Mouse (Mus musculus) monocyte, adult 5-6 weeks (primary cell): Measurements from ENCODE around the gene Mplkip. TPM values are rescaled to one million over a fixed set of nuclear protein-coding genes. Genes with fewer than 3 reads are reported as not detected.

Experiments used
- ATAC-seq: fragments of 153-309, 156-312 bp; replicated peaks from 2 replicates; pipeline ENCODE4 v1.8.0; 2017; ENCODE audit warnings: mild to moderate bottlenecking; ENCODE audit not compliant: low TSS enrichment, insufficient number of reproducible peaks, severe bottlenecking, poor library complexity, low FRiP score
- total RNA-seq: library from RNA; stranded (forward); fragments of 200-1000, 200-491, 200-594 nt; gene quantifications from 3 replicates; pipeline ENCODE4 v1.2.3, GENCODE M21; 2017

The Mplkip gene
- total RNA-seq: 13.9 to 49.2 TPM (median 36.4 TPM) in 3 replicates

DNA sequence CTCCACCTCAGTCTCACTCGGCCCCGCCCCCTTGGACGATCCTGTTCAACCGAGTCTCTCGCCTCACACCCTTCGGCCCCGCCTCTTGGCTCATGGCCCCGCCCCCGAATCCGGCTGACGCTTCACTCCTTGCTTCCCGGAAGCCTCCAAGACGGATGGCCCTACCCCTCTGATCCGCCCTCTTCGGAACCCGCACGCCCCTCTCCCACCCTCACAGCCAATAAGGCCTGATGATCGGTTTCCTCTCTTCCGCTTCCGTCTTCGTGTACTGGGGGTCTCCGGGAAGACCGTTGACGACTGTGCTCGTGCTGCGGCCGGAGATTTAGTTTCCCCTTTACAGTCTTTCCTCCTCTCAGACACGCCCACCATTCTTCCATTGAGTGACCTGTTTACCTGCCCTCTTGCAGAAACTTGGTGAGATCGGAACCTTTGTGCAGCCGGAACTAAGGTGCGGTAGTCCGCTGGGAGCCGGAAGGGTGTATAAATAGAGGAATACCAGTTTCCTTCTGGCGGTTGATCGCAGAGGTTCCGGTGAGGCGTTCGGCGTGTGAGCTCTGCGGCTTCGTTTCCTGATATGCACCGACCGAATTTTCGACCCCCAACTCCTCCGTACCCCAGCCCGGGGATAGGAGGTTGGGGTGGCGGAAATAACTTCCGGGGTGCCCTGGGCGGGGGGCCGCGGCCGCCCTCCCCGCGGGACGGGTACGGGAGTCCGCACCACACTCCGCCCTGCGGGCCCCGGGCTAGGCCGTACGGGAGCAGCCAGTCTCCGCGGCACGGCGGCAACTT, at the start of gene Mplkip, which contains the start of gene Sugct:
TSS of gene Mplkip (plus strand) at position 282 of the 789 bp plus-strand sequence.
TSS of gene Sugct (minus strand) at position 643 of the 789 bp plus-strand sequence.
- peak; percentile 97 for ATAC-seq

DNA sequence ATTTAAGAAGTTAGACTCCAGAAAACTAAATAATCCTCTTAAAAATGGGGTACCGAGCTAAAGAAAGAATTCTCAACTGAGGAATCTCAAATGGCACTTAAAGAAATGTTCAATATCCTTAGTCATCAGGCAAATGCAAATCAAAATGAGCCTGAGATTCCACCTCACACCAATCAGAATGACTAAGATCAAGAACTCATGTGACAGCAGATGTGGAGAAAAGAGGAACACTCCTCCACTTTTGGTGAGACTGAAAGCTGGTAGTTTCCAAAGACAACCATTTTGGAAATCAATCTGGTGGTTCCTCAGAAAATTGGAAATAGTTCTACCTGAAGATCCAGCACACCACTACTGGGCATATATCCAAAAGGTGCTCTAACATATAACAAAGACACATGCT, 27.6 kb upstream of the Mplkip start:
- no peak for ATAC-seq

DNA sequence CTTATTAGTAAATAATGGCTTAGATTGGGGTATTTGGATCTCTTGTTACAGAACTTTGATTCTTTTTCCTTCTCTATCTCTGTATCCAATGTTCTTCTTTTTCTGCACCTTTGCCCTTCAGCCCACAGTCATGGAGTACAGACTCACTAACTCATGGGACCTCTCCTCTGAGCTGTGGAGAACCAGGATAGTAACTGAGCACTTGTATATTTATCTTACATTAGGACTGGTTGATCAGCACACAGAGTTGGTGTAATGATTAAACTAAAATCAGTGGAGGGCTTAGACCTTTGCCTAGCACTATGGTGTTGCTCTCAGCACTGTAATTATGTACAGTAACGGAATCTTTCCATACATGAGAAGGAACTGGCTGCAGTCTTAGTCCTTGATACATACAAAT, 23.9 kb upstream of the Mplkip start:
- no peak for ATAC-seq

DNA sequence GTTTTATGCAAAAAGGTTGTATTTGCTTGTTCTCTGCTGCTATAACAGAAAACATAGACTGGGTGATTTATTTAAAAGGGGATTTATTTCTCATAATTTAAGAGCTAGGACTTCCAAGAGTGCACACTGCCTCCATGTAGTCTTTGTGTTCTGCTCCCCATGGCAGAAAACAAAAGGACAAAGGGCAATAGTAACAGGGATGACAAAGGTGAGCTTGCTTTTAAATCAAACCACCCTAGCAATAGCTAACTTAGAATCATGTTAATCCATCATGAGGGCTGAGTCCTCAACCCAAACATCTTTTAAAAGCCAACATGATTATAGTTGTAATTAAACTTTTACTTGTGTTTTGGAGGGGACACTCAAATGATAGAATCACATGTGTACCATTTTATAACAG, 5.5 kb upstream of the Mplkip start:
- no peak for ATAC-seq

DNA sequence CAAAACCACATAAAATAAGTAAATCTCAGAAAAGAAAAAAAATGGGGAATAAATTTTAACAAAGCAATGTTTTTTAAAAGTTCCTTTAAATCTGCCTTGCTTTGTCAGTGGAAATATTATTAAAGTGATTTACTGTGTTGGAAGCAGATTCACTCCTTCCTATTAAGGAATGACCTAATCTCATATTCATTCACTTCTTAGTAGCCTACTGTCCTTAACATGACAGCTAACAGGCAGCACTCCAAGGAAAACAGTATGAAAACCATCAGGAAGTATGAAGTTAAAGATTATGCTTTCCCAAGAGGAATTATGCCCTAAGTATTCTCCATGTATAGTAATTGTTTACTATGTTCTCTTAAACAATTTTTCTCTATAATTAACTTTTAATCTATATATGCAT, 4.3 kb upstream of the Mplkip start:
- ATAC-seq: no peak

DNA sequence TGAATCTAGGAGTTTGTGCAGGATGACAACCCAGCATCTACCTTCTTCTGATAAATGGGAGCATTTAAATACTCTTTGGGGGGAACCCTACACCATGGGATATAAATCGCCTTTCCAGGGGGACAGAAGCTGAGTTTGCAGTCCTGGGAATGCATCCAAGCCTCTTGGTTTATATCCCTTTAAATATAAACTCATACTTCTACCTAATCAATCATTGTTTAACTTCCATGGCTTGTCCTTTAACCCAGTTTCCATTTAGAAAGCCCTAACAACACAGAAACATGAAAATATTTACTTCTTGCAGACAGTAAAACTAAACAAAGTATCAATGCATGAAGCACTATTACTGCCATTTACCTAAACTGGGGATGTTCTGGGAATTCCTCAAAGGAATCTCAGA, 3.6 kb upstream of the Mplkip start:
- no peak for ATAC-seq

DNA sequence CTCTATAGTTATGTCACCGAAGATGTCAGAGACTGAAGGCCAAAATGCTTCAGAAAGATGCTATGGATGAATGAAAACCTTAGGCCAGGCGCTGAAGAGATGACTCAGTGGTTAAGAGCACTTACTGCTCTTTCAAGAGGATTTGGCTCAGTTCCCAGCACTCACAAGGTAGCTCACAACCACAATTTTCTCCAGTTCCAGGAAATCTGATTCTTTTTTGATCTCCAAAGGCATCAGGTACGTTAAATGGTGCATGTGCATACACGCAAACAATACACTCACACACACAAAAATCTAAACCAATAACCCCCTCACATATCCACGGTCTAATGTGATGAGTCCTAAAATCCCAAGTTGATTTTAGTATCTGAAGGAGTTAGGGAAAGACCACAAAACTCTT, 1.2 kb upstream of the Mplkip start:
- ATAC-seq: no peak

DNA sequence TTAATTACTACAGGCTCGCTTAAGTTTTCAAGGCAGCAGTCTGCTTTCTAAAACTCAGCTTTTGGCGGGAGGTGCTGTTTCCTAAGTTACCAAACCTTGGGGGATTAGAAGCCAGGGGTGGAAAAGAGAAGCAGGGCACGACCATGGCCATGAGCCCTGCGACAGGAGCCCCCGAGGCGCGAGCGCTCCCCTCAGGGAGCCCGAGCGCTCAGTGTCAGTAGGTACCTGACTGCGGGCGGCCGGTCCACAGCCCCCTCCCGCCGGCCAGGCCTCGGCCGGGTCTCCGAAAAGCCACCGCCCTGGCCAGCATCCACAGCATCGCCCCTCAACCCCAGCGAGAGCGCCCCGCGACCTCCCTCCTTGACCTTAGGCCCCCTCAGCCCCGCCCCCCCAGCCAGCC, 578 bp upstream of the Mplkip start:
- 0 out of 2 replicates have a peak, but pooled peaks have one; percentile 2 for ATAC-seq

DNA sequence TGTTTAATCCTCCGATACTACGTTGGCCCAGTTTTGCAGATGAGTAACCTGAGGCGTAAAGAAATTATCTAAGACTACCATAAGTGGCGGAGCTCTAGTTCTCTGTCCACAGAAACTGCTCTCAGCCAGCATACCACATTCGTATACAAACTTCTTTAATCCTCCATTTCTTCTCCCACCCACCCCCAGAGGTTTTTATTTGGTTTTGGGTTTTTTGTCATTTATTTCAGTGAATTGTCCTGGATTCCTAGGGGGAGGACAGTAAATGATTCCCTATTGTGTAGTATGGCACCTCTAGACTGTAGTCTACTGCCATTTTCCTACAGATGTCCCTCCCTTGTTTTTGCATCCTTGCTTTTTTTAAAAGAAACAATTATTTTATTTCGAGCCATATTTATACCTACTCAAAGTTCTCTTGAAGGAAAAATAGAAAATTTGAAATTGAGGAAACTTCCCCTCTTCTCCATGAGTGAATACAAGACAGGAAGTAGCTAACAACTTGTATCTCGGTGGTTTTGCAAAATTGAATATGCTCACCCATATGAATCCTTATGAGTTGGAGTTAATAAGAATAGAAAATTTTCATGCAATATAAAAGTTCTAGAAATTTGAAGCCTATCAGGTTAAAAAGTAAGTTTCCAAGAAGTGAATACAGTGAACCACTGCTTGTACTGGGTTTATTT, 1.0 kb downstream of the Mplkip start:
- ATAC-seq: no peak

DNA sequence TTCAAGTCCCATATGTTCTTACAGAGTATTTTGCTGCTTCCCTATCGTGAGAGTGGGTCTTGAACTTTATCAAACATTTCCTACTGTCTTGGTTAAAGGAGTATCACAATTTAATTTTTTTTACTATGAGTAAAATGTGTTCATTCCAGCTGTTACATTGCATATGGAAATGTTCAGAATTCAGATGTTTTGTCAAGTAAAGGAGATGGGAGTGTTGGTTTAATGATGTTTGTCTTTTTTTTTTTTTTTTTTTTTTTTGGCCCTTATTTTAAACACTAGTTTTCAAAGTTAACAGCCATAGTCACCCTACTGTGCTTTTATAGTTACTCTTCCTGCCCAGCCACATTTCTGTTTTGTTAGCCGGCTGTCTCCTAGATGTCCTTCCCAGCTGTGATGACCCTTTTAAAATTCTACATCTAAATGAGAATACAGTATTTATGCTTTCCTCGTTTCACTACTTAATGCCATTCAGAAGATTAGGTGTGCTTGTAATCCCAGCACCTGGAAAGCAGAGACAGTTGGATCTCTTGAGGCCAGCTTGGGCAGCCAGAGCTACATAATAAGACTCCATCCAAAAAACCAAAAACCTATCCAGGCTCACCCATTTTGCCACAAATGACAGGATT, 5.2 kb downstream of the Mplkip start:
- ATAC-seq: no peak

DNA sequence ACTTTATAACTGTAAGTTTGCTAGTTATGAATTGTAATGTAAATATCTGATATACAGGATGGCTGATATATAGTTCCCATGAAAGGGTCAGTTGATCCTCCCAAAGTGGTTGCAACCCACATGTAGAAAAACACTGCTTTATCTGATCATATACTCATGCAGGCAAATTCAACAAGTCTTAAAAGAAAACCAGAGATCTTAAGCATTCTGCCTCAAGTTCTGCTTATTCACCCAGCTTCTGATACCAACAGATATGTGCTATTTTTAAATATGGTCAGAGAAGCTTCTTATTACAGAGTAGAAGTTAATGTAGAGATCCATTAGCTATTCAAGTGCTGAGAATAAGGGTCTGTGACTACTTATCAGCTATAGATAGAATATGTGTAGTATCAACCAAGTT, 6.3 kb downstream of the Mplkip start:
- no peak for ATAC-seq

DNA sequence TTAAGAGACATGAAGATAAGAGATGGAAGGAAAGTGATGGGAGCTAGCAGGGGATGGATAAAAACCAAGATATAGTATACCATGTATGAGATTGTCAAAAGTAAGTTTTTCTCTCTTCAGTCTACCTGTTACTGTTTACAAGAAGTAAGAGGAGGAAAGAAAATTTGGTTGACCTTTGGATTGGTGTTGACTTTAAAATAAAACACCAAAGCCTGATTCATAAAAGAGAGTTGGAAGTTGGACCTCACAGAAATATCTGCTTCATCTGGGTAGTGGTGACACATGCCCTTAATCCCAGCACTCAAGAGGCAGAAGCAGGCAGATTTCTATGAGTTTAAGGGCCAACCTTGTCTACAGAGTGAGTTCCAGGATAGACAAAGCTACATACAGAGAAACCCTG, 7.3 kb downstream of the Mplkip start:
- no peak for ATAC-seq

DNA sequence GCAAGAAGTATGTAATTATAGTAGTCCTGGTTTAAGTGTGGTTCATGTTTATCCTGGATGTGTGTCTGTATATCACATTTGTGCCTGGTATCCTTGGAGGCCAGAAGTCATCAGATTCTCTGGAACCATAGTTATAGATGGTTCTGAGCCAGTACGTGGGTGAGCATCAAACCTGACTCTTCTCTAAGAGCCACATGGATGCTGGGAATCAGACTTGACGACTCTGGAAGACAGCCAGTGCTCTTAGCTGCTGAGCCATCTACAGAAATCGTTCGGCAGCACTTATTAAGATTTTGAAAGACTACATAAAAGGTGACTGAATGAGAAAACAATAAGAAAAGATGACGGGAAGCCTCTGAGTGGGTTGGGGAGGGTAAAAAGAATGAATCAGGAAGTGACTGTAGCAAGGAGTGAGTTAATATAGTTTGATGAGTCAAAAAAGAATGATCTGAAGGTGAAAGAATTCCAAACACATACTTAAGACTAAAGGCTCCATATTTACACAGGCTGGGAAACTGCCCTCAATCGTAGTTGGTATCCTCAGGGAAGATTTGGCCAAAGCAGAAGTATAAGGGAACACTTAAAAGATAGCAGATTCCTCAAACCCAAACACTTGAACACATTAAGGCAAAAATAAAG, 10.3 kb downstream of the Mplkip start:
- no peak for ATAC-seq

DNA sequence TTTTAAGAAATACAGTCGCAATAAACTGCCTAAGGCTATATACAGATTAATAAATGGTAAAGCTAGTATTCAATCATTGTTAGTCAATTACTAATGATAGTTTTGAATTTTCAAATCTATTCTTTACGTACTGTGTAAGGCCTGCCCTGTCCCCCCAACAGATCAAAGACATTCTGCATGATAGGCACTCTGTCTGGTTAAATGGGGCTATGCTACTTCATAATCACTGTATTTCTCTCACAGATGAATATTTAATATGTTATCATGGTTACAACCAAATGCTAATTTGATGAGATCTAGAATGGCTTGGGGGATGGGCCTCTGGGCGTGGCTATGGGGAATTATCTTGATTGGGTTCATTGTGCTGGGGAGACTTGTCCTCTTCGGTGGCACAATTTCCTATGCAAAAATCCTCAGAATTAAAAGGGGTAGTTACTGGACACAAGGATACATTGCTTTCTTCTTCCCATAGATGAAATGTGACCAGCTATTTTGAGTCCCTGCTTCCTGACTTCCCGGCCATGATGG, 13.9 kb downstream of the Mplkip start:
- no peak for ATAC-seq

DNA sequence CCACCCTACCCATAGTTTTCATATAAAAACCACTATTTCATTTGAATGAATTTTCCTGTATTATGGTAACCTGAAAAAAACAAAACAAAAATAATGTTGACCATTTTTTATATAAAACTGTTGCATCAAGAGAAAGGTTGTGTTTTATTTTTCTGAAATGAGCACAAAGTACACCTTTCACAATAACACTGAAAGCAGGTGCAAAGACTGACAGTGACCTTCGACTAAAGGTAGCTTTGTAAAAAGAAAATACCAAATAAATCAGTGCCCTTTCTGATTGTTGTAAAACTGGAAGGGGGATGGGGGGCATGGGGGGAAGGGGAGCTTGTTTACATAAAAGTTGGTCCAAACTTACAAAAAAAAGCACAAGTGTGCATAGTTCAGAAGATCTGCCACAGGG, 22.4 kb downstream of the Mplkip start:
- ATAC-seq: no peak

DNA sequence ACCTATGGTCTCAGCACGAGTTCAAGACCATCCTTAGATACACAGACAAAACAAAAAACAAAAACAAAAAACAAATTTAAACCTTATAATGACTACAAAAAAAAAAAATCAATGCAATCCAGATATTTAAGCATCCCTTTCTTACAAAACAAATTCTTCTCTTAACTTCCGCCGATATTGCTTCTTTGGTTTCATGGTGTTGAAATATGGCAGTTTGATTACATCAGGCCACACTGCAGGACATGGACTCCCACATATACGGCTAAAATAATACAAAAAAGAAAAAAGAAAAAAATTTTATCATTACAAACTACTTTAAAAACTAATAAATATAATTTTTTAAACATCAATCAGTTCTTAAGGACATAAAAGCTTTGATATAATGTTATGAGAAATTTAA, 32.9 kb downstream of the Mplkip start:
- no peak for ATAC-seq

DNA sequence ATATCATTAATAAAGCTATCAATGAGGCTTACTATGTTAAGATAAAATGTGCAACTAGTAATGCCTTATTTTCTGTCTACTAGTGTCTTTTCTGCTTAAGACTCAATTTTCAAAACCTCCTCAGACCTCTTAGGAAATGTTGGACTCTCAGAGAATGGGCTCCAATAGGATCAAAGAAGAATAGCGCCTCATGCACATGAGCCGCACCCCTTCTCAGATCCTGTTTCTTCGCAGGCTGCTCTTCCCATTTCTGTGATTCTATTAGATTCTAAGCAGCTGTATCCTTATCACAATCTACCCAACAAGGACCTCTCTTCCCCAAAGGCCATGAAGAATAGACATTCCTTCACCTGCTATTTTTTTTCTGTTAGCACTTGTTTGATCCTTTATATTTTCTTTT, 33.8 kb downstream of the Mplkip start:
- ATAC-seq: peak; percentile 75; the same call in 1 of the 2 replicates
